Mouse (Mus musculus): ENCODE measurements at regions not wholly inside any gene's neighbourhood (a gene's known extent, or its start where the extent isn't known, plus 50 kb on each side); places are given as distances from the start of the nearest gene placed in this dataset.

- H3K27ac ChIP-seq: no peak overlapping the region; the same call in 1 of the 2 replicates
- H3K36me3 ChIP-seq: 0 out of 2 replicates have a peak, but pooled peaks cover 5% of the 10 kb centered on the region
- 71% methylated on average over 3 of the region's 3 CpGs for WGBS
- no peaks in the 10 kb centered on the region for H3K9me3 ChIP-seq
- peaks cover 45% of the 10 kb centered on the region for H3K4me1 ChIP-seq
- H3K27me3 ChIP-seq (ENCODE audit: insufficient read depth, poor library complexity, severe bottlenecking): no peaks in the 10 kb centered on the region
- H3K4me3 ChIP-seq: no peak overlapping the region
- DNase-seq (ENCODE audit: low spot score): no peak
Measured at GRCm38 (mm10) chr2:167783374-167783773, 93.8 kb upstream of the Tmem189 start.

GRCm38 (mm10) chr2:167782231-167782999 is 92.8 kb upstream of the Tmem189 start:
- H3K4me1 ChIP-seq: peaks cover 49% of the 10 kb centered on the region

GRCm38 (mm10) chr2:167781496-167781895 is 91.9 kb upstream of the Tmem189 start:
- Histone ChIP-seq H3K27me3 (ENCODE audit: insufficient read depth, poor library complexity, severe bottlenecking) (no peaks in the 10 kb centered on the region), H3K4me3 (no peak overlapping the region), H3K27ac (0 out of 2 replicates have a peak overlapping the region, but pooled peaks have one; percentile 63), H3K4me1 (peaks cover 57% of the 10 kb centered on the region), H3K36me3 (0 out of 2 replicates have a peak, but pooled peaks cover 5% of the 10 kb centered on the region), H3K9me3 (no peaks in the 10 kb centered on the region)
- DNase-seq (ENCODE audit: low spot score): no peak
- 63% methylated on average over 13 of the region's 13 CpGs for WGBS

More at GRCm38 (mm10) chr2:167782231-167782999, 92.8 kb upstream of the Tmem189 start:
- H3K27ac ChIP-seq: peak overlapping the region; percentile 63
- no peak for DNase-seq (ENCODE audit: low spot score)
- H3K9me3 ChIP-seq: no peaks in the 10 kb centered on the region
- peak overlapping the region; percentile 41 for H3K4me3 ChIP-seq
- no peaks in the 10 kb centered on the region for H3K27me3 ChIP-seq (ENCODE audit: insufficient read depth, poor library complexity, severe bottlenecking)
- 0 out of 2 replicates have a peak, but pooled peaks cover 5% of the 10 kb centered on the region for H3K36me3 ChIP-seq
- 32% methylated on average over 27 of the region's 27 CpGs for WGBS

- peak overlapping the region; percentile 97 for H3K27ac ChIP-seq
- 77% methylated on average over 10 of the region's 10 CpGs for WGBS
- H3K27me3 ChIP-seq (ENCODE audit: insufficient read depth, poor library complexity, severe bottlenecking): no peaks in the 10 kb centered on the region
- H3K36me3 ChIP-seq: 0 out of 2 replicates have a peak, but pooled peaks cover 5% of the 10 kb centered on the region
- no peaks in the 10 kb centered on the region for H3K9me3 ChIP-seq
- DNase-seq (ENCODE audit: low spot score): no peak
- H3K4me3 ChIP-seq: peak overlapping the region; percentile 72; the same call in 1 of the 2 replicates
- H3K4me1 ChIP-seq: peaks cover 83% of the 10 kb centered on the region
Measured at GRCm38 (mm10) chr2:167778691-167779090, 89.1 kb upstream of the Tmem189 start.

- WGBS: 44% methylated on average over 4 of the region's 4 CpGs
- Histone ChIP-seq H3K9me3 (no peaks in the 10 kb centered on the region), H3K4me3 (peak overlapping the region; percentile 72), H3K36me3 (0 out of 2 replicates have a peak, but pooled peaks cover 5% of the 10 kb centered on the region), H3K27ac (peak overlapping the region; percentile 97), H3K4me1 (peaks cover 83% of the 10 kb centered on the region), H3K27me3 (ENCODE audit: insufficient read depth, poor library complexity, severe bottlenecking) (no peaks in the 10 kb centered on the region)
- no peak for DNase-seq (ENCODE audit: low spot score)
Measured at GRCm38 (mm10) chr2:167778271-167778670, 88.6 kb upstream of the Tmem189 start.

- 0 out of 2 replicates have a peak, but pooled peaks cover 5% of the 10 kb centered on the region for H3K36me3 ChIP-seq
- 1% methylated on average over 33 of the region's 33 CpGs for WGBS
- H3K27ac ChIP-seq: peak overlapping the region; percentile 97
- H3K9me3 ChIP-seq: no peaks in the 10 kb centered on the region
- H3K4me1 ChIP-seq: peaks cover 75% of the 10 kb centered on the region
- DNase-seq (ENCODE audit: low spot score): peak; percentile 90
- peaks cover 3% of the 10 kb centered on the region; the same call in 1 of the 2 replicates for H3K27me3 ChIP-seq (ENCODE audit: insufficient read depth, poor library complexity, severe bottlenecking)
- H3K4me3 ChIP-seq: peak overlapping the region; percentile 72
Measured at GRCm38 (mm10) chr2:167777331-167778085, 87.9 kb upstream of the Tmem189 start.

GRCm38 (mm10) chr2:167776251-167777168 is 86.9 kb upstream of the Tmem189 start:
- WGBS: 81% methylated on average over 24 of the region's 24 CpGs
- Histone ChIP-seq H3K27ac (peak overlapping the region; percentile 97), H3K4me3 (peak overlapping the region; percentile 72; the same call in 1 of the 2 replicates), H3K4me1 (peaks cover 65% of the 10 kb centered on the region), H3K27me3 (ENCODE audit: insufficient read depth, poor library complexity, severe bottlenecking) (peaks cover 6% of the 10 kb centered on the region), H3K9me3 (no peaks in the 10 kb centered on the region), H3K36me3 (0 out of 2 replicates have a peak, but pooled peaks cover 5% of the 10 kb centered on the region)
- no peak for DNase-seq (ENCODE audit: low spot score)

GRCm38 (mm10) chr2:167775218-167775915 is 85.7 kb upstream of the Tmem189 start:
- Histone ChIP-seq H3K27ac (peak overlapping the region; percentile 73), H3K27me3 (ENCODE audit: insufficient read depth, poor library complexity, severe bottlenecking) (peaks cover 11% of the 10 kb centered on the region), H3K4me3 (no peak overlapping the region), H3K36me3 (0 out of 2 replicates have a peak, but pooled peaks cover under 1% of the 10 kb centered on the region), H3K4me1 (peaks cover 56% of the 10 kb centered on the region), H3K9me3 (no peaks in the 10 kb centered on the region)
- WGBS: 72% methylated on average over 20 of the region's 20 CpGs
- no peak for DNase-seq (ENCODE audit: low spot score)

- no peak for DNase-seq (ENCODE audit: low spot score)
- no peaks in the 10 kb centered on the region for H3K9me3 ChIP-seq
- H3K36me3 ChIP-seq: no peaks in the 10 kb centered on the region
- peaks cover 15% of the 10 kb centered on the region for H3K27me3 ChIP-seq (ENCODE audit: insufficient read depth, poor library complexity, severe bottlenecking)
- peak overlapping the region; percentile 73 for H3K27ac ChIP-seq
- H3K4me1 ChIP-seq: peaks cover 52% of the 10 kb centered on the region
- 21% methylated on average over 10 of the region's 10 CpGs for WGBS
- peak overlapping the region; percentile 5; the same call in 1 of the 2 replicates for H3K4me3 ChIP-seq
Measured at GRCm38 (mm10) chr2:167774806-167775179, 85.2 kb upstream of the Tmem189 start.

GRCm38 (mm10) chr2:167774166-167774805 is 84.7 kb upstream of the Tmem189 start:
- Histone ChIP-seq H3K27ac (peak overlapping the region; percentile 73), H3K4me1 (peaks cover 57% of the 10 kb centered on the region)

GRCm38 (mm10) chr2:167772834-167773233 is 83.2 kb upstream of the Tmem189 start:
- Histone ChIP-seq H3K27ac (no peak overlapping the region), H3K4me1 (peaks cover 49% of the 10 kb centered on the region), H3K36me3 (no peaks in the 10 kb centered on the region), H3K9me3 (no peaks in the 10 kb centered on the region), H3K4me3 (no peak overlapping the region), H3K27me3 (ENCODE audit: insufficient read depth, poor library complexity, severe bottlenecking) (peaks cover 15% of the 10 kb centered on the region)
- no peak for DNase-seq (ENCODE audit: low spot score)
- WGBS: 90% methylated on average over 5 of the region's 5 CpGs

More at GRCm38 (mm10) chr2:167774166-167774805, 84.7 kb upstream of the Tmem189 start:
- WGBS: 87% methylated on average over 2 of the region's 2 CpGs
- Histone ChIP-seq H3K9me3 (no peaks in the 10 kb centered on the region), H3K4me3 (peak overlapping the region; percentile 5; the same call in 1 of the 2 replicates), H3K36me3 (no peaks in the 10 kb centered on the region), H3K27me3 (ENCODE audit: insufficient read depth, poor library complexity, severe bottlenecking) (peaks cover 15% of the 10 kb centered on the region)
- DNase-seq (ENCODE audit: low spot score): no peak

All from heart, embryonic 10.5 days (tissue).